Mouse (Mus musculus): ENCODE data around the gene Sart1. TPM values are rescaled to one million over a fixed set of nuclear protein-coding genes. Genes with fewer than 3 reads are reported as not detected.

Gene Sart1
- 10 to 100 TPM; 45.3 to 58.7 TPM for total RNA-seq (2021)

- DNase-seq (ENCODE audit: low spot score): peak; percentile 94
- intact Hi-C loops (cut with DNase I): loop anchor here (1.0 kb wide), 1 partner anchor 22 kb away; the partner anchor contains the start of gene Eif1ad
Measured at GRCm38 (mm10) chr19:5388588-5389242, at the start of gene Sart1. Gene Sart1 (minus strand): TSS chr19:5388703.

- DNase-seq (ENCODE audit: low spot score): no peak
- intact Hi-C loops (cut with DNase I): loop anchor here (1.0 kb wide), 1 partner anchor 53 kb away; no protein-coding TSS in a partner anchor
Measured at GRCm38 (mm10) chr19:5433951-5434350, 45.4 kb upstream of the Sart1 start.

DNA sequence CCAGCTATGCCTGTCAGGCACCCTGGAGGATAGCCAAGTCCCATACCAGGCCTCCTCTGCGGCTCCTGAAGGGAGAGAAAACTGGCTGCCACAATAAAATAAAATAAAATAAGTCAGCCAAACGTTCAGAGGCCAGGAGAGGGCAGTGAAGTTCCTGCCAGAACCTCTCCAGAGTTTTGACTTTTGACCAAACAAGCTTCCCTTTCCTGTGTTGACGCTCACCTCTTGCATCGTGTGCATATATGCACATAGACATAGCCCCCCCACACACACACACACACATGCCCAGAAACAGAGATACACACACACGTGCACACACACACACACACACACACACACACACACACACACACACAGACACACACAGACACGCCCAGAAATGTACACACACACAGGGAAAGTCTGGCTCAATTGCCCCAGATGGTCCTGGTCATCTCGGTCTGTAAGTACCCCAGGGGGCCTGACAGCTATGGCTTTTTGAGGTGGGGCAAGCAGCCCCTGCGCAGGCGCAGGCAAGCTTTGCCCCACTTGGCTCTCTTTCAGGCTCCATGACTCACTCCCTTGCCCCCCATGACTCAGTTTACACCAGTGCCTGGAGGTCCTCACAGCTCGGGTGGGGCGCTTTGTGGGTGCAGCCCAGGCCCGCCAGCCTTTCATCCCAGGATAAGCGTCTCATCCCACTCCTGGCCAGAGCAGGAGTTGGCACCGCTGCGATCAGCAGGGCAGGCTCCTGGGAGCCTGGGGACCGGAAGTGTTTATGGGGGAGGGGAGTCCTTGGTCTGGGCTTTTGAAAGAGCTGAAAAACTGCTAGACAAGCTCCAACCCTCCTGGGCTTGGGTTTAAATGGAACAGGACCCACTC, 44.7 kb upstream of the Sart1 start:
- intact Hi-C loops (cut with DNase I): loop anchor here (1.0 kb wide), 1 partner anchor 54 kb away; no protein-coding TSS in a partner anchor

DNA sequence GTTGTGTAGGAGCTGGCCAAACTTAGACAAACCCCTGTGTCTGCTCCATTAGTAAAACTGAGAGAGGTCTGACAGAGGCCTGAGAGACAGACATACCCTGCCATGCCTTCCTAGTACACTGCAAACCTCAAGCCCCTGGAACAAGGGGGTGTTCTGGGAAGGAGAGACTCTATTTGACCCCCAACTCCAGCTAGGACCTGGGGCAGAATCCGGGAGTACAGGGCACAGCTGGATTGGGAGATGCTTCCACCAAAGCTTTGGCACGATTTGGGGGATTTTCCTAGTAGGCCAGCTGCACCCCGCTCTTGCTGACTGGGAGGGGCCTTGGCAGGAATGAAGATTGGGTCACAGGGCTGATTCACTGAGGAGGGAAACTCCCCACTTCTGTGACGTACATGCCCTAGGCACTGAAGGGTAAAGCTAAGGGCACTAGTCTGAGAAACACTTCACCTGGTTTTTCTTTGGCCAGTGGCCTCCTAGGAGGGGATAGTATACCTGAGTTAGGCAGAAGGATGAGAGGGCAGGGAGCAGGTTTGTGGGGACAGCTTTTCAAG, 43.5 kb upstream of the Sart1 start:
- intact Hi-C loops (cut with DNase I): no loop called here
- DNase-seq (ENCODE audit: low spot score): no peak

More for the DNA sequence above, 44.7 kb upstream of the Sart1 start:
- DNase-seq (ENCODE audit: low spot score): no peak

DNA sequence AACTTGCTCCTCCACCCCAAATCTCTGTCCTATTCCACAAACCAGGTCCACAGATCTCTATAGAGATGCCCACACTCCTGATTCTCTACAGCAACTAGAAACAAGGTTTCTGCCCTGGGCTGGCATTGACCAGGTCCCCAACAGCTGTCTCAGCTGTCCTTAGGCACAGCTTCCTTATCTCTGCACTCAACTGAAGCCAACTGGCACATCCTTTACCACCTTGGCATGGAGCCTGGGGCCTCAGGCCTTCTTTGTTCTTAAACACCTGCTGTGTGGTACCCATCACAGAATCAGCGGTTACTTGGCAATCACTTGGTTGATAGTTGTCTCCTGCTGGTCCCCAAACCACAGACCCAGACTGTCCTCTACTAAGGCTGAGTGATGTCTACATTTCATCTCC, 41.9 kb upstream of the Sart1 start:
- intact Hi-C loops (cut with DNase I): no loop called here
- no peak for DNase-seq (ENCODE audit: low spot score)

GRCm38 (mm10) chr19:5429806-5430205, 41.3 kb upstream of the Sart1 start:
- no peak for DNase-seq (ENCODE audit: low spot score)
- intact Hi-C loops (cut with DNase I): loop anchor here (2.0 kb wide), 1 partner anchor 61 kb away; no protein-coding TSS in a partner anchor

- DNase-seq (ENCODE audit: low spot score): no peak
- intact Hi-C loops (cut with DNase I): loop anchor here (2.0 kb wide), 1 partner anchor 60 kb away; no protein-coding TSS in a partner anchor
Measured at GRCm38 (mm10) chr19:5429219-5429618, 40.7 kb upstream of the Sart1 start.

DNA sequence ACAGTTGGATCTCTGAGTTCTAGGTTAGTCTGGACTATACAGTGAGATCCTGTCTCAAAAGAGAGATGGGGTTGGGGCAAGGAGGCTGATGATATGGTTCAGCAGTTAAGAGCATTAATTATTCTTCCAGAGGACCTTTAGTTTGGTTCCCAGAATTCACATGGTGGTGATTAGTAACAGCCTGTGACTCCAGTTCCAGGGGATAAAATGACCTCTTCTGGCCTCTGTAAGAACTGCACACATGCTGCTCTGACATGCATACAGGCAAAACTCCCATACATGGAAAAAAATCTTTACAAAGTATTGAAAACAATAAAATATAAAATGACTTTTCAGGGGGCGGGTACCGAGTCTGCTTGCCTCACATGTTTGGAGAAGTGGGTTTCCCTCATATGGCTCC, 39.6 kb upstream of the Sart1 start:
- DNase-seq (ENCODE audit: low spot score): no peak
- intact Hi-C loops (cut with DNase I): loop anchor here (2.0 kb wide), 1 partner anchor 59 kb away; no protein-coding TSS in a partner anchor

DNA sequence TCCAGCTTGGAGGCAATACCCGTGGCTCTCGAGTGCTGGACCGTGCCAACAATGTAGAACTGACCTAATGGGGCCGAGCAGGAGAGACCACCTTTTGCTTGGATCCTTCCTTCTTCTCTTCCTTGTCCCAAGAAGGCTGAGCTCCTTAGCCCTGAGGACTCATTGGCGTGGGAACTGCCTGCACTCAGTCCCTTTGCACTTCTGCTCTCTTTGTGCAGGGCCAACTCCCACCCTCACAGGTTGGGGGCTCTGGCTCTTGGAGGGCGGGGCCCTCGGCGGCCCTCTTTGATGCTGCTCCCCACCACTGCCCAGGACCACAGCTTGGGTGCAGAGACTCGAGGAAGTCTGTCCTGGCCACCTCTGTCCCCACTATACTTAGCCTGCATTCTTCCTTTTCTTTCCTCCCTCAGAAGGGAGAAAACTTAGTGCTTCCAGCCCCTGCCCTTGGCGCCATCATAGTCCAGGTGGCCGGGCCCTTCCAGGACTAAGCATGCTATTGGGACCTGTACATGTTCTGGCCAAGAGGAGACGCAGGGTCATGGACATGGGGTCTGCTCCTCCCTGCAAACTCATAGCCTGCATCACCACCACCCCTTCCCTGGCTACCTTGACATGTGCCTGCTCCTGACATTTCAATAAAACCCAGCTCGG, 38.3 kb upstream of the Sart1 start:
- intact Hi-C loops (cut with DNase I): no loop called here
- DNase-seq (ENCODE audit: low spot score): no peak

- no peak for DNase-seq (ENCODE audit: low spot score)
- intact Hi-C loops (cut with DNase I): loop anchor here (2.0 kb wide), 1 partner anchor 35 kb away; no protein-coding TSS in a partner anchor
Measured at GRCm38 (mm10) chr19:5425906-5426565, 37.5 kb upstream of the Sart1 start.

DNA sequence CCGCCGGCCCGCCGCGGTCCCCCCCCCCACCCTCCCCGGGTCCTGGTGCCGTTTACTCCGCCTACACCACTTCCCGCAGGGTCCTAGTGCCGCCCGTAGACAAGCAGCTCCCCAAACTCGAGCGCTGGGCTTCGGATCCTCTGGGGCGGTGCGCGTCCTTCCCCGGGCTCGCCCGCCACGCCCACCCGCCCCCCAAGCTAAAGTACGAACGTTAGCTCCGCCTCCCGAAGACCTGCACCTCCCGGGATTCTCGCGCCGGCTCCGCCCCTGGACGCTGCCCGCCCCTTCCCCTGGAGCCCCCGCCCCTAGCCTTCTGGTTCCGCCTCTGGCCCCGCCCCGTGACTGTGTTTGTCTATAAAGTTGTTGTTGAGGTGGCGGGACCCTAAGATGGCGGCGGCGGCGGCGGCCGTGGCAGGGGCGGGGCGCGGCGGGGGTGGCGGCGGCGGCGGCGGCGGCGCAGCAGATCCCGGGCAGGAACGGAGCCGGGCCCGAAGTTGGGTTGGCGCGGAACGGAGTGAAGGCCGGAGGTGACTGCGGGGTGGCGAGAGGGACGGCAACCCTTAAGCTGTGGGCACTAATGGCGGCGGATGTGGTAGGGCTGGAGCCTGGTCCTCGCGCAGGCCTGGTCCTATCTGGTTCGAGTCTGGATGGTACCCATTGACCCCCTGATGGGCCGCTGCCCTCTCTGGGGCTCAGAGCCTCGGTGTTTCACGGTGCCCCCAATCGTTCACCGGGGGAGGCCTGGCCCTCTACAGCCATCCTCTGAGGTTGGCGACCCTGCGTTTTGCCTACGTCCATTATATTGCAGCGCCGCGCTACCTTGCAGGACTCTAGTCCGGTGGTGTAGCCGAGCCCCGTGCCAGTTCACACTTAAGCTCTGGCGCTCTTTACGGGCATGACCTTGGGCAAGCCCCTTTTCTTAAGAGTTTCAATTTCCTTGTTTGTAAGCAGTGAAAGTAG, 36.6 kb upstream of the Sart1 start, which contains the start of the genes Drap1 and AI837181:
Gene Drap1 (minus strand): TSS at position 198 of the 960 bp plus-strand sequence.
Gene AI837181 (plus strand): TSS at position 363 of the 960 bp plus-strand sequence.
- intact Hi-C loops (cut with DNase I): loop anchor here (2.0 kb wide), 1 partner anchor 34 kb away; no protein-coding TSS in a partner anchor

GRCm38 (mm10) chr19:5424092-5424781, 35.7 kb upstream of the Sart1 start:
- no peak for DNase-seq (ENCODE audit: low spot score)

More for the DNA sequence above, 36.6 kb upstream of the Sart1 start, which contains the start of the genes Drap1 and AI837181:
- DNase-seq (ENCODE audit: low spot score): peak; percentile 81

GRCm38 (mm10) chr19:5423561-5423960, 35.1 kb upstream of the Sart1 start:
- intact Hi-C loops (cut with DNase I): no loop called here
- DNase-seq (ENCODE audit: low spot score): no peak

More at GRCm38 (mm10) chr19:5424092-5424781, 35.7 kb upstream of the Sart1 start:
- intact Hi-C loops (cut with DNase I): loop anchor here (2.0 kb wide), 1 partner anchor 33 kb away; no protein-coding TSS in a partner anchor

DNA sequence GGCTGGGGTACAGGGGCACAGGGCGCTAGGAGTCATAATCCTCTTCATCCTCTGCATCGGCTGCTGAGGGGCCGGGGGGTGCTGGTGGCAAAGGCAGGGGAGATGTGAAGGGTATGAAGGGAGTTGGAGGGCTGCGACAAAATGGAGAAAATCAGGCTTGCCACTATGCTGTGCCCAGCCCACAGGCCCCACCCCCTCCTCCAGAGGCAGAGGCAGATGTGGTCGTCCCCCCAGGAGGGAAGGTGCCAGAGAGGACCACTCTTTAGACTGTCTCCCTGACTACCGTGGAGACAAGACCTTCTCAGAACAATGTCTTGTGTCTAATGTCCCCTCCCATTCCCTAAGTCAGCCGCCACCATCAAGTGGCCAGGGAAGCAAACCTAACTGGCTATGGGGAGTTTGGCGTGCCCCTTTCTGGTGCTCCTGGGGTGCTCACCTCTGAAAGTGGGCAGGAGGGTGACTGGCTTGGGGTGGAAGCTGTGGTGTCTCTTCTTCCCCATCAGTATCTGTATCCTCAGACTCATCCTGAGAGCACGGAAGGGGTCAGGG, 34.5 kb upstream of the Sart1 start:
- intact Hi-C loops (cut with DNase I): no loop called here

DNA sequence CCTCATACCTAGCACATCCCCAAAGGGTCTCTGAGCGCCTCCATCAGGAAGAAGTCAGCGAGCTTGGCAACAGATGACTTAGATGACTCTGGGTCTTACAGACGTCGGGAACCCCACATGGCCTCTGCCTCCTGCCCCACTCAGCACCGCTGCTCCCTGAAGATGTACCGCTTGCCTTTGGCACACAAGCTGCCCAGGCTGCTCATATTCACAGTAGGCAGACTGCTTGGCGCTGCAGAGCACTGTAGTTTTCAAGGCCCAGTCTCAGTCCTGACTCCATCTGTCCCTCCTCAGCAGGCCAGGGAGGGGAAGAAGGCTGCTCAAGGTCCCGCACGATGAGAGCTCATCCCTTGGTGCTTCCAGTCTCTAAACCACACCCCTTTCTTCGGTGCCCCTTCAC, 33.8 kb upstream of the Sart1 start:
- intact Hi-C loops (cut with DNase I): no loop called here
- no peak for DNase-seq (ENCODE audit: low spot score)

More for the DNA sequence above, 34.5 kb upstream of the Sart1 start:
- DNase-seq (ENCODE audit: low spot score): no peak

GRCm38 (mm10) chr19:5421784-5422183, 33.3 kb upstream of the Sart1 start:
- DNase-seq (ENCODE audit: low spot score): no peak
- intact Hi-C loops (cut with DNase I): no loop called here

- no peak for DNase-seq (ENCODE audit: low spot score)
- intact Hi-C loops (cut with DNase I): no loop called here
Measured at GRCm38 (mm10) chr19:5420579-5420978, 32.1 kb upstream of the Sart1 start.
